Mouse (Mus musculus) kidney, embryonic 15.5 days (tissue): ENCODE results near the gene Pam16. TPM values are rescaled to one million over a fixed set of nuclear protein-coding genes. Genes with fewer than 3 reads are reported as not detected.

Source experiments
- ATAC-seq: fragments of 200-750 bp; cut with Nextera tagmentation; replicated peaks from 2 replicates; pipeline ENCODE4 v1.8.0; 2017; ENCODE audit warnings: moderate TSS enrichment; ENCODE audit not compliant: low FRiP score
- H3K27ac ChIP-seq: fragments of 300-500 bp; sonication (generic); 2 replicates; pipeline ENCODE4 v1.5.1; 2015; ENCODE audit warnings: mild to moderate bottlenecking, inconsistent platforms
- H3K27me3 ChIP-seq: fragments of 300-500 bp; sonication (generic); 2 replicates; pipeline ENCODE4 v1.6.1; 2015; ENCODE audit warnings: inconsistent platforms
- H3K36me3 ChIP-seq: fragments of 300-500 bp; sonication (generic); 2 replicates; pipeline ENCODE4 v1.6.1; 2015; ENCODE audit warnings: inconsistent platforms
- H3K4me1 ChIP-seq: fragments of 300-500 bp; sonication (generic); 2 replicates; pipeline ENCODE4 v1.6.1; 2015; ENCODE audit warnings: inconsistent platforms
- H3K4me2 ChIP-seq: fragments of 300-500 bp; sonication (generic); 2 replicates; pipeline ENCODE4 v1.6.1; 2015; ENCODE audit warnings: moderate library complexity, mild to moderate bottlenecking, inconsistent platforms
- H3K4me3 ChIP-seq: fragments of 300-500 bp; sonication (generic); replicated peaks from 2 replicates; pipeline ENCODE4 v1.5.1; 2015; ENCODE audit warnings: mild to moderate bottlenecking, inconsistent platforms
- H3K9ac ChIP-seq: fragments of 300-500 bp; sonication (generic); 2 replicates; pipeline ENCODE4 v1.6.1; 2015; ENCODE audit warnings: mild to moderate bottlenecking, inconsistent platforms
- H3K9me3 ChIP-seq: fragments of 300-500 bp; sonication (generic); replicated peaks from 2 replicates; pipeline ENCODE4 v1.6.1; 2016; ENCODE audit warnings: inconsistent platforms
- WGBS: fragments of 180-500 bp; shearing (Covaris S2); methylation state at CpG from one replicate; pipeline ENCODE4 v1.1.7; 2015; ENCODE audit warnings: mixed read lengths; 5-methylcytosine and 5-hydroxymethylcytosine counted together
- polyA plus RNA-seq: library from polyadenylated mRNA; unstranded; fragments of >200 nt; fragmentation: Nextera tagmentation; extraction: Ambion mirVana; gene quantifications from 2 replicates; pipeline ENCODE4 v1.2.1, GENCODE M21; 2015

The Pam16 gene
- polyA plus RNA-seq, result 90.1 and 92.6 TPM in 2 replicates

DNA sequence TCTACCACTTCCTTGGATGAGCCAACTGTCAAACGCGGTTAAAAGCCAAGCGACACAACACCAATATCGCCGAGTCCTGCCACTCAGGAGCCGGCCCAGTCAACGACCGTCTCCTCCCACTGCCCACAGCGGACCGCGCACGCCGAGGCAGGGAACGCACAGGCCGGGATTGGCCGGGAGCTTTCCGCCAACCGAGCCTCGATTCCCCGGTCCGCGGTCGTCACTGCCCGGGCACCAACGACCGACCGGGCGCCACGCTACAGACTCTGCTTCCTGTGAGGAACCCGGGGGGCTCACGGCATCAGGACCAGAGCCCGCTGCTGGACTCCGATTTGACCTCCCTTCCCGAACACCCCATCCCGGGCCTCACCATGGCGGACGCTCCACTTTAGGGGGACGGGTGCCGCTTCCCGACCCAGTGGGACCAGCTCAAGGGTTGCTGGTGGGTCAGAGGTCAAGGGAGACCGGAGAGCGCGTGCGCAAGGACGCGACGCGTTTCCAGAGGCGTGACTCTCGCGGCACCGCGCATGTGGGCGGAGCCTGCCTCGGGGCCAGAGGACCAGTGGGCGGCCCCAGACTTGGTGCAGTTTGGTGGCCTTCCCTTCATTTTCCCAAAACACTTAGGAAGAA lies at the start of gene Pam16:
TSS of gene Pam16 (minus strand) at position 508 of the 630 bp plus-strand sequence.
- peak; percentile 92 for ATAC-seq
- peak within 1 kb of the TSS; percentile 93 for H3K27ac ChIP-seq
- WGBS, result under 1% methylated on average over 56 of the region's 56 CpGs
- H3K9me3 ChIP-seq, result no peaks in the 10 kb centered on the region
- H3K4me2 ChIP-seq, result peak within 1 kb of the TSS; percentile 75
- H3K36me3 ChIP-seq, result peaks cover 10% of the 10 kb centered on the region
- peak within 1 kb of the TSS; percentile 68 for H3K4me3 ChIP-seq
- H3K9ac ChIP-seq, result peak within 1 kb of the TSS; percentile 74
- H3K27me3 ChIP-seq, result no peaks in the 10 kb centered on the region
- H3K4me1 ChIP-seq, result peaks cover 35% of the 10 kb centered on the region

DNA sequence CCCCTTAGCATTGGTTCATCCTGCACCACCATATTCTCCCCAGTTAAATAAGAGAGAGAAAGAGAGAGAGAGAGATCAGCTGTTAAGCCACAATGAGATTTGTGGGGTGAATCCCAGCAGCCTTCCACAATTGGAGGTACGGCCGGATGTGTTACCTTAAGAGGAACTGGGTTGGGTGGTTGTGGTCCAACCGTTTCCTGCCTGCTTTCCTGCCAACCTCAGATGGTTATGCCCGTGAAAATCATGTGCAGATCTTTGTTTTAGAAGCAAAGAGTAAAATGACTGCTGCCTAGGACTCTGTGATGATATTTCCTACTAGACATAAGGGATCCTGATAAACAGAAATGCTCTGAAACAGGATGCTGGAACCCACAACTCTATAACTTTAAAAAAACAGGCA lies 49.3 kb upstream of the Pam16 start:
- no peaks in the 10 kb centered on the region for H3K9me3 ChIP-seq
- no peak overlapping the region for H3K27ac ChIP-seq
- H3K27me3 ChIP-seq, result no peaks in the 10 kb centered on the region
- no peak overlapping the region for H3K9ac ChIP-seq
- no peak for ATAC-seq
- no peak overlapping the region for H3K4me3 ChIP-seq
- WGBS, result 76% methylated on average over 4 of the region's 4 CpGs
- peaks cover 10% of the 10 kb centered on the region for H3K4me1 ChIP-seq
- no peak overlapping the region for H3K4me2 ChIP-seq
- peaks cover 53% of the 10 kb centered on the region for H3K36me3 ChIP-seq

DNA sequence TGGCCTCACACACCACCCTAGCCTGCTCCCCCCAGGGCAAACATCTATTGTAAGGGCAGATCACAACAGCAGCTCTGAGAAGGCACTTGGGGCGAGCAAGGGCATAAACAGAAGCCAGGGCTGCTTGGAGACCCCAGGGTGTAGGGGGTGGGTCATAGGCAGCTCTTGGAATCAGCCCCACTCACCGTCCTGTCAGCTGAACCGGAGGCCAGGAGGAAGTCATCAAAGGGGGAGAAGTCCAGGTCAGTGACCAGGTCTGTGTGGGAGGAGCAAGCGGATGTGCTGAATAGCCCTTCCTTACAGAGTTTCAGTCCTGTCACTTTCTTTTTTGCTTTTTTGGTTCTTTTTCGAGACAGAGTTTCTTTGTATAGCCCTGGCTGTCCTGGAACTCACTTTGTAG lies 45.5 kb upstream of the Pam16 start:
- H3K36me3 ChIP-seq, result peaks cover 74% of the 10 kb centered on the region
- H3K27me3 ChIP-seq, result no peaks in the 10 kb centered on the region
- no peak overlapping the region for H3K4me2 ChIP-seq
- no peak for ATAC-seq
- H3K27ac ChIP-seq, result no peak overlapping the region
- H3K4me3 ChIP-seq, result no peak overlapping the region
- H3K9me3 ChIP-seq, result no peaks in the 10 kb centered on the region
- H3K4me1 ChIP-seq, result peaks cover 5% of the 10 kb centered on the region; the same call in 1 of the 2 replicates
- no peak overlapping the region for H3K9ac ChIP-seq
- 39% methylated on average over 5 of the region's 5 CpGs for WGBS

DNA sequence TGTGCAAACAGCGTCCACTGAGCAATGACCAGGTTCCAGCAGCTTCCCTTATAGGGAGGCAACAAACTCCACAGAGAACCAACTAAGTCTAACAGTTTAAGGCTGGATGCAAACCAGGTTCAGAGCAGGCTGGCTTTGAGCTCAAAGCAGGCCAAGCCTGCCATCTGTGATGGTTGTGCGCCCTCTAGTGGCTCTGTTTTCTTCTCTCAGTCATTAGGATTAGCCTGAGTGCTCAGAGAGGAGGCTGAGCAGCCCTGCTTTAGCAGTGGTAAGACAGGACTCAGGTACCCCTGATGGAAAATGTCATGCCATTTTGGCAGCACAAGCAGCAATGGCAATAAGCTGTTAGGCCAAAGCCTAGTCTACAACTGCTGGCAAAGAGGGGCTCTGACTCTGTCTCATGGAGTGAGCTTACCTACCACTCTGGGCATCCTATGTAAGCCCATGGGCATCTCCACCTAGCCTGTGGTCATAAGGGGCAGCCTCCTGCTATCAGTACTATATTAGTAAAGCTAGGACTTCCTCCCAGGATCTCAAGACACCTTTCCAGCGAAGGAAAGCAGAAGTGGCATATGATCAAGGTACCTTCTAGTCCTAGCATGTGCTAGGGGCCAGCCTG lies 42.5 kb upstream of the Pam16 start:
- peaks cover 5% of the 10 kb centered on the region; the same call in 1 of the 2 replicates for H3K4me1 ChIP-seq
- 31% methylated on average over 3 of the region's 3 CpGs for WGBS
- no peak overlapping the region for H3K4me2 ChIP-seq
- peak; percentile 86 for ATAC-seq
- no peak overlapping the region; the same call in 1 of the 2 replicates for H3K9ac ChIP-seq
- peaks cover 63% of the 10 kb centered on the region for H3K36me3 ChIP-seq
- H3K4me3 ChIP-seq, result no peak overlapping the region
- no peaks in the 10 kb centered on the region for H3K9me3 ChIP-seq
- no peak overlapping the region for H3K27ac ChIP-seq
- H3K27me3 ChIP-seq, result no peaks in the 10 kb centered on the region

DNA sequence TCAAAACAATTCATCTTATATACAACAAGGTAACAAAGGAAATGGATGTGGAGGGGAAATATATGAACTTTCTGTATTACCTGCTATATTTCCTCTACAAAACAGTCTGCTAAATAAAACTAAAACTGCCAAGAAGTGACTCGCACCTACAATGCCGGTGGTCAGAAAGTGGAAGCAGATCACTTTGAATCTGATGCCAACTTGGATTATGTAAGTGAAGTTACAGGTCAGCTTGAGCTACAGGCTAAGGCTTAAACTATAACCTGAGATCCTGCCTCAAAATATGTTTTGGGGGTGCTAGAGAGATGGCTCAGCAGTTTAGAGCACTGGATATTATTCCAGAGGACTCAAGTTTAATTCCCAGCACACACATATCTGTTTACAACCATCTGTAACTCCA lies 40.9 kb upstream of the Pam16 start:
- ATAC-seq, result no peak
- Histone ChIP-seq H3K4me1 (peaks cover 11% of the 10 kb centered on the region; the same call in 1 of the 2 replicates), H3K27ac (no peak overlapping the region), H3K9me3 (no peaks in the 10 kb centered on the region), H3K9ac (no peak overlapping the region), H3K36me3 (peaks cover 71% of the 10 kb centered on the region), H3K4me3 (no peak overlapping the region), H3K27me3 (no peaks in the 10 kb centered on the region), H3K4me2 (no peak overlapping the region)
- 95% methylated on average over 2 of the region's 2 CpGs for WGBS

DNA sequence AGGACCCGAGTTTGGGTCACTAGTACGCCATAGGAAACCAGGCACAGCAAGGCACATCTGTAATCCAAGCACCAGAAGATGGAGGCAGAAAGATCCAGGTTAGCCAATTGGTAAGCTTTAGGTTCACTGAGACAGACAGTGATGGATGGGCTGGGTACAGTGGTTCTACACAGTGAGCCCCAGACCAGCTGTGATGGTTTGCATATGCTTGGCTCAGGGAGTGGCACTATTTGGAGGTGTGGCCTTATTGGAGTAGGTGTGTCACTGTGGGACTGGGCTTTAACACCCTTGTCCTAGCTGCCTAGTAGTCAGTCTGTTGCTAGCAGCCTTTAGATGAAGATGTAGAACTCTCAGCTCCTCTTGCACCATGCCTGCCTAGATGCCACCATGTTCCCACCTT lies 39.0 kb upstream of the Pam16 start:
- 86% methylated on average over 2 of the region's 2 CpGs for WGBS
- H3K4me3 ChIP-seq, result no peak overlapping the region
- H3K9ac ChIP-seq, result no peak overlapping the region
- H3K27ac ChIP-seq, result no peak overlapping the region
- no peaks in the 10 kb centered on the region for H3K9me3 ChIP-seq
- ATAC-seq, result no peak
- no peaks in the 10 kb centered on the region for H3K27me3 ChIP-seq
- H3K36me3 ChIP-seq, result peaks cover 58% of the 10 kb centered on the region
- peaks cover 18% of the 10 kb centered on the region for H3K4me1 ChIP-seq
- H3K4me2 ChIP-seq, result no peak overlapping the region

DNA sequence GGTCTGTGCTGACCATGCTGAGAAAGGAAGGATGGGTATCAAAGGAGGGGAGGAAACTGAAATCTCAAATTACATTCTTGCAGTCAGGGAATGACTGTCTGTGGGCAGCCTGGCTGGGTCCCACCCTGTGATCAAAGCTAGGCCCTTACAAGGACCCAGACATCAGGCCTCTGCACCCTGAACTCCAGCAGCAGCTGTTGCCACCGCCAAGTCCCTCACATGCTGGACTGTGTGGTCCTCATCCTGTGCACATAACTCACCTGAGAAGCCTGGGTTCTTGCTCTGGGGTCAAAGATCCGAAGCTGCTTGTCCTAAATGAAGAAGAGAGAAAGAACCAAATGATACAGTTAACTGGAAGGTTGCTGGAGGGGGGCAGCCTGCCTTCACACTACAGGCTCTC lies 36.8 kb upstream of the Pam16 start:
- Histone ChIP-seq H3K27me3 (no peaks in the 10 kb centered on the region), H3K4me2 (no peak overlapping the region), H3K9me3 (no peaks in the 10 kb centered on the region), H3K9ac (no peak overlapping the region), H3K36me3 (peaks cover 42% of the 10 kb centered on the region), H3K4me1 (peaks cover 25% of the 10 kb centered on the region), H3K4me3 (no peak overlapping the region), H3K27ac (peak overlapping the region; percentile 30; the same call in 1 of the 2 replicates)
- WGBS, result 34% methylated on average over 2 of the region's 2 CpGs
- no peak for ATAC-seq

DNA sequence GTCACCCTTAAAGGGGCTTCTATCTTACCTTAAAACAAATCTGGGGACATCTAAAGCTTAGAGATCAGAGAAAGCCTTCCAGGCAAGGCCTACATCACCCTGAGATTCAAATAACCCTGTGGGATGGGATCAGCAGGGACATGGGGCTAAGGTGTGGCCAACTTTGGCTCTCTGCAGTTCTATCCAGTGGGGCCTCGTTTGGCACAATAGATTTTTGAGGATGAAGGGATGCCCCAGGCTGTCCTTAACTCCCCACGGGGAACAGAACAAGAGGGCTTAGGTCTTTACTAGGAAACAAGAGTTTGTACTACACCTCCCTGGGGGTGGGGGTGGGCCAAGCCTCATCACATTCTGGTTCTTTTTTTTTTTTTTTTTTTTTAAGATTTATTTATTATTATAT lies 34.5 kb upstream of the Pam16 start:
- ATAC-seq, result no peak
- 19% methylated on average over 2 of the region's 2 CpGs for WGBS
- Histone ChIP-seq H3K4me3 (no peak overlapping the region), H3K27me3 (no peaks in the 10 kb centered on the region), H3K27ac (peak overlapping the region; percentile 92), H3K36me3 (peaks cover 25% of the 10 kb centered on the region), H3K4me1 (peaks cover 47% of the 10 kb centered on the region), H3K9ac (no peak overlapping the region), H3K4me2 (peak overlapping the region; percentile 40; the same call in 1 of the 2 replicates), H3K9me3 (no peaks in the 10 kb centered on the region)

DNA sequence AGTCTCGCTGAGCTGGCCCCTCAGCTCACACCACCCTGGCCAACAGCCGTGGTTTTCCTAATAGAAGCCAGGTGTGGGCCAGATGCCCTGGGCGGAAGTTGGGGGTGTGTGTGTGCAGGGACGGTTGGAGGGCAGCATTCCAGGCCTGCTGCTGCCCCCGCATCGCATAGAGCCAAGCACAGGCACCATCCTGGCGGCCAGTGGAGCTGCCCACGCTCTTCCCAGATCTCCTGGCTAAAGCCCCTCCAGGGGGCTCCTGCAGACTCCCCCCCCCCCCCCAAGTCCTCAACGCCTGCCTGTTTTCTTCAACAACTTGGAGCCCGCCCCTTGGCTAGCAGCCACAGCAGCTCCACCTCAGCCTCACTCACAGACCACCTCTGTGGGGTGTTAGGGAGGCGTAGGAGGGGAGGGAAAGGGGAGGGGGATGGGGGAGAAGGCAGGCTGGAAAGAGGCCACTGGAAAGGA lies 34.0 kb upstream of the Pam16 start:
- WGBS, result 13% methylated on average over 11 of the region's 11 CpGs
- Histone ChIP-seq H3K9me3 (no peaks in the 10 kb centered on the region), H3K27ac (peak overlapping the region; percentile 92), H3K9ac (no peak overlapping the region), H3K27me3 (no peaks in the 10 kb centered on the region), H3K4me3 (no peak overlapping the region), H3K4me1 (peaks cover 49% of the 10 kb centered on the region), H3K36me3 (peaks cover 23% of the 10 kb centered on the region), H3K4me2 (peak overlapping the region; percentile 40)
- peak; percentile 83 for ATAC-seq

DNA sequence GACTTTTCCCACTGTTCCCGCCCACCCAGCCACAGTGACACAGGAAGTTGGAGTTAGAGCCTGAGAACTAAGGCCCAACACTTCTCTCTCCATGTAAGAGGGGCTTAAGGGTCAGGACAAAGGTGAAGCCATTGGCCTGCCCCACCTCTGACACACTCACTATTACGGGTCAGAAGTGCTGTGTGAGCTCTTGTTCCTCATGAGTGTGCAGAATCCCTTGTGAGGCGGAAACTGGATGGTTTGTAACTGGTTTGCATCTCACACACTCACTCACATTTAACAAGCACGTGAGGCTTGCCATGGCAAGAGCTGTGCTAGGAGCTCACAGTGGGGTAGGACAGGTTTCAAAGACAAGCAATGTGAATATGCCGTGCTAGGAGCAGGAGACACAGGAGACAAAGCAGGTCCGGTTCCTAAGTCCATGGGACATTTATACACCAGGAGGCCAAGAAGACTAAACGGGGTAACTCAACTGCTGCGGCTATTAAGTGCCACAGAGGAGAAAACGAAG lies 31.8 kb upstream of the Pam16 start:
- Histone ChIP-seq H3K9ac (no peak overlapping the region), H3K36me3 (peaks cover 39% of the 10 kb centered on the region), H3K4me3 (no peak overlapping the region), H3K4me1 (peaks cover 55% of the 10 kb centered on the region), H3K27ac (peak overlapping the region; percentile 86), H3K4me2 (no peak overlapping the region), H3K9me3 (no peaks in the 10 kb centered on the region), H3K27me3 (no peaks in the 10 kb centered on the region)
- WGBS, result 66% methylated on average over 9 of the region's 9 CpGs
- ATAC-seq, result no peak

DNA sequence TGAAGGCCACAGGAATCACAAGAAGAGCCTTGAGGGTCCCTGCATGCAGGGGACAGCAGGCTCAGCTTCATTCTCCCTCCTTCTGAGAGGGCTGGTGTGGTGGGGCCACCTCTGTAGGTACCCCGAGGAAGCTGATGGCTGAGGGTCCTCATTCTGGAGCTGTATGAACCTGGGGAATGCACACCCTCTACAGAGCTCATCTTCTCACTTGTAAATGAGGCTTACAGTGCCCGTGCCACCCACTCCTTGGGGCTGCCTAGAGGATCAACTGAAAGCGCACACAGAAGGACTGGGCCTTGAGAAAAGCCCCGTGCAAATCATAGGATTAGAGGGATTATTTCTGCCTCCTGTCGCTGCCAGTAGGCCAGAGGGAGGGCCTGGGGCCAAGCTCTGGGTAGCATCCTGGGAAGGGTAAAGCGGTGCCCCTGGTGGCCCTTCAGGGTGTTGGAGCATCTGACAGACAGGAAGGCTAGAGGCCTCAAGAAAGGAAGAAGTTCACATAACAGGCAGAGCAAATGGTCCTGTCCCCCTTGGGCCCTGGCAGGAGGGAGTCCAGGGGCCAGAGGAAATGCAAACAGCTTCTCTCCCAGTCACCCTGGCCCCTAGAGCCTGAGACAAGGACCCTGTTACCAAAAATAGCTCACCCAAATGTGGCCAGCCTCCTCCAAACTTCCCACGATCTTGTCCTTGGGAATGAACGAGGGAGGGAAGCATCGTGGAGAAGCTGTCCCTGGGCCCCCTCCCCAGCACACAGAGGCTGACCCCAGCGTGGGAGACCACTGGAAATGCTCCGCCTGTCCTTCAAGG lies 31.2 kb upstream of the Pam16 start:
- 0 out of 2 replicates have a peak, but pooled peaks have one; percentile 19 for ATAC-seq
- H3K4me1 ChIP-seq, result peaks cover 53% of the 10 kb centered on the region
- WGBS, result 28% methylated on average over 11 of the region's 11 CpGs
- no peaks in the 10 kb centered on the region for H3K9me3 ChIP-seq
- no peak overlapping the region for H3K4me3 ChIP-seq
- H3K9ac ChIP-seq, result peak overlapping the region; percentile 29; the same call in 1 of the 2 replicates
- peak overlapping the region; percentile 86 for H3K27ac ChIP-seq
- no peak overlapping the region for H3K4me2 ChIP-seq
- no peaks in the 10 kb centered on the region for H3K27me3 ChIP-seq
- H3K36me3 ChIP-seq, result peaks cover 39% of the 10 kb centered on the region
